Mouse (Mus musculus): ENCODE measurements around the gene Nfat5. TPM values are rescaled to one million over a fixed set of nuclear protein-coding genes. Genes with fewer than 3 reads are reported as not detected.

Nfat5 gene
- polyA plus RNA-seq, 1 experiment from 2014 or later = 11.2 TPM

GRCm38 (mm10) chr8:107417001-107417400 is 123.7 kb downstream of the Nfat5 start:
- H3K4me1 ChIP-seq (ENCODE audit: control insufficient read depth, insufficient read depth, low read length) = no peaks in the 10 kb centered on the region
- no peaks in the 10 kb centered on the region for H3K9me3 ChIP-seq (ENCODE audit: control insufficient read depth, low read length)
- H3K27me3 ChIP-seq (ENCODE audit: control insufficient read depth, insufficient read depth, low read length) = no peaks in the 10 kb centered on the region
- no peak overlapping the region for H3K4me2 ChIP-seq (ENCODE audit: low read length)
- no peak overlapping the region for H3K27ac ChIP-seq (replicated peaks; ENCODE audit: low read depth, low read length)
- DNase-seq (no peak), ATAC-seq (ENCODE audit: low FRiP score, low TSS enrichment) (no peak)
- H3K4me3 ChIP-seq (replicated peaks; ENCODE audit: low read depth, low read length) = no peak overlapping the region
- H3K36me3 ChIP-seq (ENCODE audit: control insufficient read depth, insufficient read depth, low read length) = peaks cover 93% of the 10 kb centered on the region
- H3K9ac ChIP-seq (replicated peaks; ENCODE audit: low read length) = no peak overlapping the region
- 84% methylated on average over 12 of the region's 12 CpGs for WGBS

- WGBS = 31% methylated on average over 9 of the region's 9 CpGs
- Histone ChIP-seq H3K27ac (replicated peaks; ENCODE audit: low read depth, low read length) (0 out of 2 replicates have a peak overlapping the region, but pooled peaks have one; percentile 70), H3K4me3 (replicated peaks; ENCODE audit: low read depth, low read length) (peak overlapping the region; percentile 81), H3K27me3 (ENCODE audit: control insufficient read depth, insufficient read depth, low read length) (no peaks in the 10 kb centered on the region), H3K36me3 (ENCODE audit: control insufficient read depth, insufficient read depth, low read length) (peaks cover 27% of the 10 kb centered on the region), H3K9me3 (ENCODE audit: control insufficient read depth, low read length) (no peaks in the 10 kb centered on the region), H3K4me1 (ENCODE audit: control insufficient read depth, insufficient read depth, low read length) (peaks cover 11% of the 10 kb centered on the region), H3K9ac (replicated peaks; ENCODE audit: low read length) (peak overlapping the region; percentile 78), H3K4me2 (ENCODE audit: low read length) (peak overlapping the region; percentile 66)
- DNase-seq (no peak), ATAC-seq (ENCODE audit: low FRiP score, low TSS enrichment) (no peak)
Observed at GRCm38 (mm10) chr8:107424176-107424575, 130.9 kb downstream of the Nfat5 start.

- Histone ChIP-seq H3K9me3 (ENCODE audit: control insufficient read depth, low read length) (no peaks in the 10 kb centered on the region), H3K36me3 (ENCODE audit: control insufficient read depth, insufficient read depth, low read length) (peaks cover 22% of the 10 kb centered on the region), H3K9ac (replicated peaks; ENCODE audit: low read length) (peak within 1 kb of the TSS; percentile 78), H3K27ac (replicated peaks; ENCODE audit: low read depth, low read length) (peak within 1 kb of the TSS; percentile 70), H3K4me1 (ENCODE audit: control insufficient read depth, insufficient read depth, low read length) (peaks cover 11% of the 10 kb centered on the region), H3K4me2 (ENCODE audit: low read length) (peak within 1 kb of the TSS; percentile 66), H3K4me3 (replicated peaks; ENCODE audit: low read depth, low read length) (peak within 1 kb of the TSS; percentile 81), H3K27me3 (ENCODE audit: control insufficient read depth, insufficient read depth, low read length) (no peaks in the 10 kb centered on the region)
- peak; percentile 99 for ATAC-seq (ENCODE audit: low FRiP score, low TSS enrichment)
- peak; percentile 99 for DNase-seq
- WGBS = under 1% methylated on average over 50 of the region's 50 CpGs
Observed at GRCm38 (mm10) chr8:107424597-107425229, 131.4 kb downstream of the Nfat5 start, which contains the start of gene Nob1. Gene Nob1 (minus strand): TSS chr8:107425051.

- Histone ChIP-seq H3K27ac (replicated peaks; ENCODE audit: low read depth, low read length) (no peak overlapping the region), H3K9me3 (ENCODE audit: control insufficient read depth, low read length) (no peaks in the 10 kb centered on the region), H3K4me2 (ENCODE audit: low read length) (no peak overlapping the region), H3K9ac (replicated peaks; ENCODE audit: low read length) (no peak overlapping the region), H3K4me3 (replicated peaks; ENCODE audit: low read depth, low read length) (no peak overlapping the region), H3K27me3 (ENCODE audit: control insufficient read depth, insufficient read depth, low read length) (no peaks in the 10 kb centered on the region), H3K36me3 (ENCODE audit: control insufficient read depth, insufficient read depth, low read length) (peaks cover 17% of the 10 kb centered on the region), H3K4me1 (ENCODE audit: control insufficient read depth, insufficient read depth, low read length) (peaks cover 11% of the 10 kb centered on the region)
- ATAC-seq (ENCODE audit: low FRiP score, low TSS enrichment) (no peak), DNase-seq (no peak)
- 50% methylated on average over 8 of the region's 8 CpGs for WGBS
Observed at GRCm38 (mm10) chr8:107425230-107425597, 131.9 kb downstream of the Nfat5 start.

Other genes starting within 250 kb of the Nfat5 start
- gene Pdf, start 244.9 kb upstream of the Nfat5 start, polyA plus RNA-seq (2014; fragmentation: Nextera tagmentation; extraction: Ambion mirVana) = 29.1 and 33.0 TPM in 2 replicates
- gene Cog8, start 236.8 kb upstream of the Nfat5 start, polyA plus RNA-seq (2014; fragmentation: Nextera tagmentation; extraction: Ambion mirVana) = 36.1 and 41.4 TPM in 2 replicates
- gene Nip7, start 236.6 kb upstream of the Nfat5 start, polyA plus RNA-seq (2014; fragmentation: Nextera tagmentation; extraction: Ambion mirVana) = 73.3 and 78.7 TPM in 2 replicates
- gene Tmed6, start 227.8 kb upstream of the Nfat5 start, polyA plus RNA-seq (2014; fragmentation: Nextera tagmentation; extraction: Ambion mirVana) = not detected in 2 replicates
- gene Terf2, start 196.9 kb upstream of the Nfat5 start, polyA plus RNA-seq (2014; fragmentation: Nextera tagmentation; extraction: Ambion mirVana) = 23.3 and 27.6 TPM in 2 replicates
- gene Cyb5b, start 142.8 kb upstream of the Nfat5 start, polyA plus RNA-seq (2014; fragmentation: Nextera tagmentation; extraction: Ambion mirVana) = 82.0 and 136 TPM in 2 replicates
- 3.2 and 4.6 TPM in 2 replicates for gene Nqo1, start 109.7 kb downstream of the Nfat5 start, polyA plus RNA-seq (2014; fragmentation: Nextera tagmentation; extraction: Ambion mirVana)
- gene Nob1, start 131.6 kb downstream of the Nfat5 start, polyA plus RNA-seq (2014; fragmentation: Nextera tagmentation; extraction: Ambion mirVana) = 52.0 and 60.3 TPM in 2 replicates
- gene Wwp2, start 142.9 kb downstream of the Nfat5 start, polyA plus RNA-seq (2014; fragmentation: Nextera tagmentation; extraction: Ambion mirVana) = 38.3 and 50.5 TPM in 2 replicates